ENCODE assay signal across 9 mouse cellular contexts in genomic region chr9:81626899-81627606, GRCm38 (mm10). TPM values are rescaled to one million over a fixed set of nuclear protein-coding genes. Genes with fewer than 3 reads are reported as not detected.
DNase-seq lines count a peak whose midpoint lies in the region; ATAC-seq and TF ChIP-seq lines count a peak whose summit lies in the region.
"Had no signal": no experiment of that assay in that cellular context is flagged by ENCODE, and none has a peak within 500 bp of the region (broad histone marks: within the 10 kb centered on the region; RNA-seq: fewer than 3 reads in every experiment).

No protein-coding gene starts in this region.

- DNase-seq in urinary bladder, postnatal 25 days (ENCODE audit: low spot score) = peak; percentile 70
- DNase-seq in urinary bladder, postnatal 10 days (ENCODE audit: low spot score) = no peak
- DNase-seq in cerebellum, adult 9-11 months = peak; percentile 18
- peak; percentile 72 to 84 for DNase-seq in frontal cortex, postnatal 14 days (ENCODE audit: low spot score in 2 of 2)
- peak; percentile 72 for DNase-seq in kidney, adult 9 months
- peak; percentile 85 for DNase-seq in limb, embryonic 11.5 days (ENCODE audit: low spot score)
- peak; percentile 87 for DNase-seq in midbrain, postnatal 0 days (ENCODE audit: low spot score)

- ATAC-seq in limb, embryonic 11.5 days (ENCODE audit: insufficient number of reproducible peaks, low FRiP score, low TSS enrichment, low read depth) = peak; percentile 82; the same call in 1 of the 2 replicates
- peak; percentile 84 for ATAC-seq in midbrain, postnatal 0 days (ENCODE audit: low FRiP score)

- H3K9ac ChIP-seq in limb, embryonic 11.5 days (ENCODE audit: low read length) = no peak overlapping the region
- H3K9ac ChIP-seq in midbrain, postnatal 0 days (replicated peaks; ENCODE audit: low read length, poor library complexity, severe bottlenecking) = no peak overlapping the region
- H3K9ac ChIP-seq: embryonic facial prominence, embryonic 13.5 days had no signal

- no peak overlapping the region for H3K4me2 ChIP-seq in limb, embryonic 11.5 days (ENCODE audit: low read depth, severe bottlenecking)
- no peak overlapping the region for H3K4me2 ChIP-seq in midbrain, postnatal 0 days (ENCODE audit: low read depth, low read length, poor library complexity, severe bottlenecking)
- H3K4me2 ChIP-seq: embryonic facial prominence, embryonic 13.5 days had no signal

- peak; percentile 90 for TF ChIP-seq CTCF in midbrain, postnatal 0 days (IDR thresholded peaks at IDR 0.05)
- TF ChIP-seq CTCF in testis, adult 2 months (IDR thresholded peaks at IDR 0.05; ENCODE audit: control insufficient read depth, insufficient read depth, insufficient replicate concordance, low read depth, low read length) = peak; percentile 86; the same call in 1 of the 2 replicates

- no peak overlapping the region for H3K4me3 ChIP-seq in limb, embryonic 11.5 days (ENCODE audit: low read depth, low read length)
- no peak overlapping the region for H3K4me3 ChIP-seq in midbrain, postnatal 0 days (ENCODE audit: low read depth, low read length)
- no peak overlapping the region for H3K4me3 ChIP-seq in testis, adult 2 months (ENCODE audit: control insufficient read depth, low read depth, low read length)
- H3K4me3 ChIP-seq: embryonic facial prominence, embryonic 13.5 days had no signal

- 34% methylated on average over 9 of the region's 9 CpGs for WGBS in limb, embryonic 11.5 days
- 33% methylated on average over 9 of the region's 9 CpGs for WGBS in midbrain, postnatal 0 days

- H3K27me3 ChIP-seq in limb, embryonic 11.5 days (ENCODE audit: control insufficient read depth, insufficient read depth, low read length) = peaks cover 13% of the 10 kb centered on the region
- 0 out of 2 replicates have a peak, but pooled peaks cover 7% of the 10 kb centered on the region for H3K27me3 ChIP-seq in midbrain, postnatal 0 days (ENCODE audit: insufficient read depth, low read length)
- no peaks in the 10 kb centered on the region for H3K27me3 ChIP-seq in testis, adult 2 months (ENCODE audit: control insufficient read depth, insufficient read depth, low read length)

- H3K27ac ChIP-seq in limb, embryonic 11.5 days (replicated peaks; ENCODE audit: low read depth, low read length) = no peak overlapping the region
- no peak overlapping the region for H3K27ac ChIP-seq in midbrain, postnatal 0 days (ENCODE audit: low read depth, low read length)
- H3K27ac ChIP-seq in testis, adult 2 months (ENCODE audit: control insufficient read depth, insufficient read depth, low read depth, low read length) = no peak overlapping the region
- H3K27ac ChIP-seq: embryonic facial prominence, embryonic 13.5 days had no signal

- no peaks in the 10 kb centered on the region; the same call in 1 of the 2 replicates for H3K9me3 ChIP-seq in limb, embryonic 11.5 days (ENCODE audit: control insufficient read depth, low read length)
- no peaks in the 10 kb centered on the region for H3K9me3 ChIP-seq in midbrain, postnatal 0 days (ENCODE audit: low read length)
- H3K9me3 ChIP-seq: embryonic facial prominence, embryonic 13.5 days had no signal

- no peaks in the 10 kb centered on the region for H3K4me1 ChIP-seq in limb, embryonic 11.5 days (ENCODE audit: control insufficient read depth, insufficient read depth, low read length)
- H3K4me1 ChIP-seq in midbrain, postnatal 0 days (ENCODE audit: insufficient read depth, low read length) = no peaks in the 10 kb centered on the region
- H3K4me1 ChIP-seq in testis, adult 2 months (ENCODE audit: control insufficient read depth, insufficient read depth, low read length) = peaks cover 2% of the 10 kb centered on the region; the same call in 1 of the 2 replicates

- no peaks in the 10 kb centered on the region for H3K36me3 ChIP-seq in limb, embryonic 11.5 days (ENCODE audit: control insufficient read depth, insufficient read depth, low read length)
- no peaks in the 10 kb centered on the region for H3K36me3 ChIP-seq in midbrain, postnatal 0 days (ENCODE audit: insufficient read depth, low read length)
- no peaks in the 10 kb centered on the region for H3K36me3 ChIP-seq in testis, adult 2 months (ENCODE audit: control insufficient read depth, insufficient read depth, low read length)
- H3K36me3 ChIP-seq: embryonic facial prominence, embryonic 13.5 days had no signal

- no peak for TF ChIP-seq POLR2A in testis, adult 2 months (IDR thresholded peaks at IDR 0.05; ENCODE audit: control insufficient read depth, low read depth, low read length)

RNA-seq across cellular contexts. Expression of gene Htr1b, which starts 6.6 kb away (rescaled TPM):
- polyA plus RNA-seq in limb, embryonic 11.5 days (2014; fragmentation: Nextera tagmentation; extraction: Ambion mirVana) = 0.14 and 0.27 TPM in 2 replicates
- 20.6 and 23.5 TPM in 2 replicates for total RNA-seq in midbrain, postnatal 0 days (2014; rRNA removed)
- polyA plus RNA-seq in midbrain, postnatal 0 days (2015; fragmentation: Nextera tagmentation; extraction: Ambion mirVana) = 4.1 and 4.6 TPM in 2 replicates
- not detected in 2 replicates for polyA plus RNA-seq in testis, adult 2 months (2012; rRNA removed)
